Mouse (Mus musculus) adrenal gland, postnatal 4 days (tissue): ENCODE data around the gene Rnf220. TPM values are rescaled to one million over a fixed set of nuclear protein-coding genes. Genes with fewer than 3 reads are reported as not detected.

Experiments used
- DNase-seq, 2 experiments: peaks; one replicate each; pipeline ENCODE4 v3.0.0; 2021 to 2022; ENCODE audit warnings: low spot score in 2 of 2, mixed read lengths in 2 of 2
- total RNA-seq, 2 experiments: library from RNA; stranded (reverse); gene quantifications; 2 replicates each; pipeline ENCODE4 v1.2.3; 2021

Rnf220 gene
- total RNA-seq, 2 experiments from 2014 or later: 107 to 110 TPM

GRCm38 (mm10) chr4:117307270-117307669 is 189.6 kb downstream of the Rnf220 start:
- DNase-seq: no peak

GRCm38 (mm10) chr4:117305461-117305860 is 191.4 kb downstream of the Rnf220 start:
- no peak for DNase-seq

GRCm38 (mm10) chr4:117304239-117305025 is 192.4 kb downstream of the Rnf220 start:
- no peak for DNase-seq

DNA sequence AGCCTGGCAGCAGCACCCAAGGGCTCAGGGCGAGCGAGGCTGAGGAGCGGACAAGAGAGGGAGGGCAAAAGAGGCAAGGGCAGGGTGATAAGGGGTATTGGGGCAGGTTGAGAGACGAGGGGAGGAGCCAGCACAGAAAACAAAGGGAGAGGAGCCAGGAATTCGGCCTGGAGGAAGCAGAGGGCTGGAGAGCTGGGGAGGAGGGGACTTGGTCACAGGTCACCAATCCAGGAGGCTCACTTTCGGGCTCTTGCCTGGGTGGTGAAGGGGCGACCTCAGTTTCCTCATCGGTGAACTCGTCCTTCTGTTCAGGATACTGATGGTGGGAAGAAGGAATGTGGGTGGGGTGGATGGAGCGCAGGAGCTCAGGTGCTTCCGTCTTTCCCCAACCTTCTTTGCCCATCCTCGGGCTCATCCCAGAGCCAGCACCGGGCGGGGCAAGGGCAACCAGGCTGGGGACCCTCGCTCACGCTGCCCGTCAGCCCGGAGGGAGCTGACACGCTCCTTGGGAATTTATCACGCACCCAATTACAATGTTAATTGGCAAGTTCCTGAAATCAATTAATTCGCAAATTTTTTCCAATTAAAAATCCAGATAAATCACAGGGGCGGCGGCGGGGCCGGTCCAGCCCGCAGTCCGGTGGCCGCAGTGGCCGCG is 193.1 kb downstream of the Rnf220 start:
- DNase-seq: no peak

DNA sequence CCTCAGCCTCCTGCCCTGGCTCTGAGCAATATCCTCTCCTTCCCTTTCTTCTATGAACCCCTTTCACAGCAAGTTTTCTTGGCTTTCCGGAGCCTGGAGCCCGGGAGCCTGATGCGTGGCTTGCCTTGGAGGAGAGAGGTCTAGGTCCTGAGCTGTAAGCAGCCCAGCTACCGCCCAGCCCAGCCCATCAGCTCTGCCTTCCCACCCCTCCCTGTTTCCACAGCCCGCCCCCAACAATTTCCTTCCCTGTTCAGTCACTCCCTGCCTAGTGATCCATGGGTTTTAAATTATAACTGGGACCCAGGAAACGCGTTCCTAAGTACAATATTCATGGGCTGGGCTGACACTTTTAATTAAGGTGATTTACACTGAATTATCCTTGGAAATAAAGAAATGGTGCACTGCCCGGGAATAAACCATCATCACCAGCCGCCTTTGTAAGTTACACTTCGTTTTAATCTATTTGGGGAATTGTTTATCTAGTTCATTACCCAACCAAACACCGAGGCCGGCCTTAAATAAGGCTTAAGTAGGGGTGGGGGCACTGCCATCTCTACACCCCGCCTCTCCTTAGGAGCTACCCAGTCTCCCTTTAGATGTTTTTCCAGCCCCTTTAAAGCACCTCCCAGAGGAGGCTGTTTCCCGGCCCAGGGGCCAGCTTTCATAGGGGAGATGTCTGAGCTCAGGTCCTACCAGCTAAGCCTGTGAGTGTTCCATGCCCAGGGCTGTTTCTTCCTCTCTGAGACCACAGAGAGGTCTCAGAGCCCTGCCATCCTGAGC is 194.6 kb downstream of the Rnf220 start:
- DNase-seq: no peak

GRCm38 (mm10) chr4:117299921-117300320 is 196.9 kb downstream of the Rnf220 start:
- no peak for DNase-seq

DNA sequence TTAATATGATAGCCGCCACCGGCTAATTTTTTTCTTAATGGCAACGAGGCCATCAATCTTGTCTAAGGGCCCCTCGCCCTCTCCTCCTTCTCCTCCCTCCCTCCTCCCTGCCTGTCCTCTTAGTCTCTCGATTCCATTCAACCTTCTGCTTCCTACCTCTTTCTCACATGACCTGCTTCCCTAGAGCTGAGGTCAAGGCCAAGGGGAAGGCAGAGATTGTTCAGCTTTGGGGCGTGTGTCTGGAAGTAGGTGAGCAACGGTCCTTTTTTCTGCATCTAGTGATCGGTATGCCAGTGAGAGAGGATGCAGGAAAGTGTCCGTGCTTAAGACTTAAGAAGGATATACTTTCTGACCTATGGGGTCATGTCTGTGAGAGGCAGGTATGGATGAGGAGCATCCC is 199.0 kb downstream of the Rnf220 start:
- no peak for DNase-seq

GRCm38 (mm10) chr4:117296849-117297593 is 199.8 kb downstream of the Rnf220 start:
- no peak for DNase-seq

GRCm38 (mm10) chr4:117291696-117292095 is 205.2 kb downstream of the Rnf220 start:
- DNase-seq: no peak

DNA sequence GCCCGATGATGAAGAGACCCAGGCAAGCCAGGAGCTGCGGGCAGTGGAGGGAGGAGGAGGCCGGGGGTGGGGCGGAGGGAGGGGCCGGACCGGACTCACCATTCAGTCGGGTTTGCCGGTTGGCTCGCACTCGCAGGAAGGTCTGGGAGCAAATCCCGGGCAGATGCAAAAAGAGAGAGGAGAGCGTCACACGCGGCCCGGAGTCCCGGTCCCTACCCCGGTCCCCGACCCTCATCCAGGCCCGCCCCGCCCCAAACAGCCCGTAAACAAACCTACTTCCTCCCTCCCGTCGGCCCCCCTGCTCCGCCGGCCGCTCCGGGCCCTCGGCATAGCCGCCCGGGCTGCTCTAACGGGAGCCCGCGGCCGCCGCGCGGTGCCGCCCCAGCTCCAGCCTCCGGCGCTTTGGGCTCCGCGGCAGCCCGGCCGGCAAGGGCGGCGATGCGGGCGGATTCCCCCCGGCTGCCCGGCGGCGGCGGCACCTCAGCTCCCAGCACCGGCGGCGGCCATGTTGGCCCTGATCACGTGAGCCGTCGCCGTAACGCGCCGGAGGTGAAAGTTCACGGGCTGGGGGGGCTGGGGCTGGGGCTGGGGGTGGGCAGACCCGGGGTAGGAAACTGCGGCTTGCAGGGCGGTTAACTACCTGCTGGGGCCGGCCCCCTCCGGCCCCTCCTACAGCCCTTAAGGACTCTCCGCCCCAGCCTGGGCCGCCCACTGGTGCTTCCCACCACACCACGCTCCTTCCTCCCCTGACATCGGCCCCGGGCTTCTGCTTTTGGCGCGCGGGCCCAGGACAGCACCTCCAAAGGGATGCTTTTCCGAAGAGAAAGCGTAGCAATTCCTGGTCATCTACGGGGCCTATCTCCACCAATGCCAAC is 207.7 kb downstream of the Rnf220 start:
- peak; percentile 50 to 59 for DNase-seq

GRCm38 (mm10) chr4:117288277-117288926 is 208.4 kb downstream of the Rnf220 start:
- DNase-seq: no peak

DNA sequence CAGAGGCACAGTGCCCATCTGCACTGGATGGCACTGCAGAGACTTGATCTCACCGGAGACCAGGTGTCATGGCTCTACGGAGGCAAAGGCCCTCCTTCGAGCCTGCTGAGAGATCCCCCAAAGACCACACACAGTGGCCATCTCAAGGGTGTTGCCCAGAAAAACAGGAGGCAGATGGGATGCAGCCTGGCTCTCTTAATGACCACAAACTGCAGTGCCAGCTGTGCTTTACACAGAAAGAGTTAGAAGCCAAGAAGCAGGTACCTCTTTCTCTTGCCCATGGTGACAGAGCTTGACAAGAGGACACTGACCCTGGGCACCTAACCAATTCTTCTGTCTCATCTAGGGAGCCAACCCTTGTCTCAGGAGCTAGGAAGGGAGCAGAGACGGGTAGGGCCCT is 212.5 kb downstream of the Rnf220 start:
- no peak for DNase-seq

GRCm38 (mm10) chr4:117283271-117284191 is 213.3 kb downstream of the Rnf220 start:
- no peak for DNase-seq

DNA sequence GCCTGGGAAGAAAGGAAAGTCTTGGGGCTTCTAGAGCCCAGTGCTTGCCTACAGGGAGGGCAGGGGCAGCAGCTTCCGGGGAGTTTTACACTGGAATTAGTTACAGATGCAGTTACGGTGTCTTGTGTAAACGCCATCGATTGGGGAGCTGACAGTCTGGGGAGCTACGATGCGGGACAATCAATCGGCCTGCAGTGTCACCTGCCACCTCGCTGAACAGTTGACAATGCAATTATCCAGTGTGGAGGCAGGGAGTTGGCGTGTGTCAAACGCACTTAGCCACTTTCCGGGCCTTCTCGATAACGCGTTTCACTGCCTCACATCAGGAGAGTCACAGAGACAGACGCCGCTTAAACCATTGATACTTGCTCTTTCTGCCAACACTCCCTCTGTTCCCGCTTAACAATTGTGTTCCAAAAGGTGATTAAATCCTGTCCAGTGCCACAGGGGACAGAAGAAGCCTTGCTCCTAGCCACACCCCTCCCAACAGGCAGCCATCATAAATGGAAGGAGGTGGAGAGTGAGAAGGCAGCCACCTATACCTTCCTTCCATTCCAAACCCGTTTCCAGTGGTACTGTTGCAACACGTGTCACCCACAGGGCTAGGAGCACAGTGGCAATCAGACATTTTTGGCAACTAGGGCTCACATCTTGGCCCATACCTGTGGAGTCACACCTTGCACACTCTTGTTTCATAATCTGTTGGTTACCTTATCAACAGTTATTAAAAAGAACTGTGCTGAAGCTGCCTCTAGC is 215.6 kb downstream of the Rnf220 start:
- DNase-seq: no peak

DNA sequence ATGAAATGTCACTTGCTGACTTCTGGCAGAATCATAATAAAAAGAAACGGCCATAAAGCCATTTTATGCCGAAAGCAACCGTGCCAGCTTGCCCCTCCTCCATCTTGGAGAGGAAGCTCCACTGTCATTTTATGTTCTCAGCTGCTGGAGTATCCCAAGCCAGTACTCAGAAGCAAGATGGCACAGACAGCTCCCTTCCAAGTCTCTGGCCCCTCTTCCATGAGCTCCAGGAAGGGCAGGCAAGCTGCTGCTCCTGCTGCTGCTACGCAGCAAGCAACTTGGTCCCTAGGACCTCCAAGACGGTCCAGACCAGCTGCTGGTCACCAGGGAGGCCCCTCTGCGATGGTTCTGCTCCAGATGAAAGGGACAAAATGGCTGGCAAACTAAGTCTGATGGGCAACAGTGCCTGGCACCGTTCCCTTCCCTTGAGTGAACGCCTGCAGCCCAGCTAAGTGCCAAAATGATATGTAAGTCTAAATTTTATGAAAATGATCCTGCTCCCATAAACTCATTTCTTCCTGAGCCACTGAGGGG is 216.4 kb downstream of the Rnf220 start:
- DNase-seq: no peak

GRCm38 (mm10) chr4:117279253-117279642 is 217.6 kb downstream of the Rnf220 start:
- no peak for DNase-seq

DNA sequence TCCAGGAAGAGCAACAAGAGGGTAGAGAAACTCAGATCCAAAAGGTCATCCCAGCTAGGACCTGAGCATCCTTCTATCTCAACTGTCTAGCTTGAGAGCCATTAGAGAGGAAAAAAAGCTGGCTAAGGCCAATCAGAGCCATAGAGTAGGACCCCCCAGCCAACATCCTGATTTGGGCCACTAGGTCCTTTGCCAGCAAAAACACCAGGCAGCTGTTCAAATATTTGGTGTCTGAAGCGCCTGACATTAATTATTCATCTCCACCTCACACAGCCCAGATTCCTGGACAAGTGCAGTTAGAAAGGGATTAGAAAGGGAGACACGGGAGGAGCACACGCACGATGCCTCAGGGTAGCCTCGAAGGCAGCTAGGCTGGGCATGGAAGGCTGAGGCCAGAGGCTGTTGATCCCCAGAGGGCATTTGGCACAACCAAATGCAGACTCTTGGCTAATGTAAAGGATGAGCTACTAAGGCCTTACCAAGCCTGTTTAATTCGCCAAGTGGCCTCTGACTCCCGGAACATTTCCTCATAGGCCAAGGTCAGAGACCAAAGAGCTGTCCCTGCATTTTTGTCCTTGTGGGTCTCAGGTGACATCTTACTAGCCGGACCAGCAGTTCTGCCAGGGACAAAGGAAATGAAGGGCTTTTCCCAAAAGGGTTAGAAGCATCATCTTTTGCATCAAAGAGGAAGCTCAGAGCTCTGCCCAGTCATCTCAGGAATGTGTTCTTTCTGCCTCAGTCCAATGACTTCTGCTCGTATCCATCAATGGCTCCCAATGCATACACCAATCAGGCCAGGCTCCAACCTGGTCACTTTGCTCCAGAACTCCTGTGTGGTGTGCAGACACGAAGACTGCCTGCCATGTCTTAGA is 218.2 kb downstream of the Rnf220 start:
- DNase-seq: no peak
